Mouse (Mus musculus): Measurements from ENCODE around the gene Abhd17c. TPM values are rescaled to one million over a fixed set of nuclear protein-coding genes. Genes with fewer than 3 reads are reported as not detected.

The Abhd17c gene
- polyA plus RNA-seq, 1 experiment from 2014 or later: 20.7 TPM

GRCm38 (mm10) chr7:84100672-84101071 lies 51.0 kb downstream of the Abhd17c start:
- no peaks in the 10 kb centered on the region for H3K4me1 ChIP-seq (ENCODE audit: control insufficient read depth, insufficient read depth, low read length)
- no peak overlapping the region for H3K9ac ChIP-seq (ENCODE audit: low read length)
- H3K4me2 ChIP-seq (ENCODE audit: low read length): no peak overlapping the region

DNA sequence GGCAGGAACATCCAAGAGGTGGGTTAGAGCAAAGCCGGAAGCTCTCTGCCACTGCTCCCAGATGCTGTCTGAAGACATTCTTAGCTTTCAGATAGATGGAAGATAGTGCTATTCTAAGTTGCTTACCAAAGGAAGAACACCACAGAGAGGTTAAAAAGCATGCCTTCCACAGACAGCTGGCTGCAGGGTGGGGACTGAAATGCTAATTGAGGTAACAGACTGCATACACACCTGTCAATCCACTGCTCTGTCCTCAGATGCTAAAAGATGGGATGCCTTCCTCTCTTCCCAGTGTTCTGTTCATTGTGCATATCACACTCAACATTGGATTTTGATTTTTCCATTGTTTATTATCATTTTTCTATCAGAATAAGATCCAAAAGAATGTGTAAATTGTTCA lies 53.6 kb downstream of the Abhd17c start:
- no peak overlapping the region for H3K4me3 ChIP-seq (ENCODE audit: low read depth, low read length)
- no peaks in the 10 kb centered on the region for H3K27me3 ChIP-seq (replicated peaks; ENCODE audit: control insufficient read depth, insufficient read depth, low read length)
- no peak overlapping the region for H3K9ac ChIP-seq (ENCODE audit: low read length)
- H3K9me3 ChIP-seq (replicated peaks; ENCODE audit: control insufficient read depth, low read length): no peaks in the 10 kb centered on the region
- DNase-seq (ENCODE audit: low spot score) (no peak), ATAC-seq (no peak)
- no peak overlapping the region for H3K4me2 ChIP-seq (ENCODE audit: low read length)
- no peak overlapping the region for H3K27ac ChIP-seq (ENCODE audit: low read depth, low read length)
- WGBS: 100% methylated on average over 1 of the region's 1 CpGs
- H3K4me1 ChIP-seq (ENCODE audit: control insufficient read depth, insufficient read depth, low read length): no peaks in the 10 kb centered on the region
- no peaks in the 10 kb centered on the region for H3K36me3 ChIP-seq (ENCODE audit: control insufficient read depth, insufficient read depth, low read length)

More at GRCm38 (mm10) chr7:84100672-84101071, 51.0 kb downstream of the Abhd17c start:
- Histone ChIP-seq H3K27ac (ENCODE audit: low read depth, low read length) (no peak overlapping the region), H3K9me3 (replicated peaks; ENCODE audit: control insufficient read depth, low read length) (no peaks in the 10 kb centered on the region), H3K27me3 (replicated peaks; ENCODE audit: control insufficient read depth, insufficient read depth, low read length) (no peaks in the 10 kb centered on the region), H3K36me3 (ENCODE audit: control insufficient read depth, insufficient read depth, low read length) (no peaks in the 10 kb centered on the region), H3K4me3 (ENCODE audit: low read depth, low read length) (no peak overlapping the region)
- DNase-seq (ENCODE audit: low spot score) (no peak), ATAC-seq (no peak)
- 91% methylated on average over 3 of the region's 3 CpGs for WGBS

GRCm38 (mm10) chr7:84096501-84096900 lies 55.2 kb downstream of the Abhd17c start:
- 68% methylated on average over 6 of the region's 6 CpGs for WGBS
- no peak for ATAC-seq
- Histone ChIP-seq H3K4me2 (ENCODE audit: low read length) (no peak overlapping the region), H3K4me1 (ENCODE audit: control insufficient read depth, insufficient read depth, low read length) (no peaks in the 10 kb centered on the region), H3K27ac (ENCODE audit: low read depth, low read length) (no peak overlapping the region), H3K9me3 (replicated peaks; ENCODE audit: control insufficient read depth, low read length) (no peaks in the 10 kb centered on the region), H3K9ac (ENCODE audit: low read length) (no peak overlapping the region), H3K4me3 (ENCODE audit: low read depth, low read length) (no peak overlapping the region), H3K27me3 (replicated peaks; ENCODE audit: control insufficient read depth, insufficient read depth, low read length) (no peaks in the 10 kb centered on the region), H3K36me3 (ENCODE audit: control insufficient read depth, insufficient read depth, low read length) (no peaks in the 10 kb centered on the region)
- DNase-seq (ENCODE audit: low spot score): no peak

DNA sequence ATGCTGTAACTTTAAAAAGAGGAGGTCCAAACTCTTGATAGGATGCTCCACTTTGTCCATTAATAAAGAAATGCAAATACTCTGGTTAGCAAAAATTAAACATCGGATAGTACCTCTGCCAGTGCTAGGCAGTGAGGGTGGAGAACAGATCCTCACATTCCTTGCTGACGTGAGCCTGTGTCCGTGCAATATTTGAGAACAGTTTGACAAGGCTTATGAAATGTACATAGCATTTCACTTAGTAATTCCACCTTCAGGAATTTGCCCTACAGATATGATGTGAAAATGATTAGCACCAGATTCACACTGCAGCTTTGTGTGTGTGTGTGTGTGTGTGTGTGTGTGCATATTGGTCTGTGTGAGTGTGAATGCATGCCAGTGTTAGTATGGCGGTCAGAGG lies 60.9 kb downstream of the Abhd17c start:
- no peak overlapping the region for H3K27ac ChIP-seq (ENCODE audit: low read depth, low read length)
- no peak overlapping the region for H3K9ac ChIP-seq (ENCODE audit: low read length)
- DNase-seq (ENCODE audit: low spot score) (no peak), ATAC-seq (no peak)
- no peak overlapping the region for H3K4me3 ChIP-seq (ENCODE audit: low read depth, low read length)
- H3K4me2 ChIP-seq (ENCODE audit: low read length): no peak overlapping the region
- H3K9me3 ChIP-seq (replicated peaks; ENCODE audit: control insufficient read depth, low read length): no peaks in the 10 kb centered on the region
- 86% methylated on average over 4 of the region's 4 CpGs for WGBS
- no peaks in the 10 kb centered on the region for H3K4me1 ChIP-seq (ENCODE audit: control insufficient read depth, insufficient read depth, low read length)
- no peaks in the 10 kb centered on the region for H3K36me3 ChIP-seq (ENCODE audit: control insufficient read depth, insufficient read depth, low read length)
- H3K27me3 ChIP-seq (replicated peaks; ENCODE audit: control insufficient read depth, insufficient read depth, low read length): peaks cover 4% of the 10 kb centered on the region

- H3K27me3 ChIP-seq (replicated peaks; ENCODE audit: control insufficient read depth, insufficient read depth, low read length): peaks cover 14% of the 10 kb centered on the region
- no peak overlapping the region for H3K4me2 ChIP-seq (ENCODE audit: low read length)
- H3K9me3 ChIP-seq (replicated peaks; ENCODE audit: control insufficient read depth, low read length): no peaks in the 10 kb centered on the region
- H3K4me1 ChIP-seq (ENCODE audit: control insufficient read depth, insufficient read depth, low read length): peaks cover 4% of the 10 kb centered on the region; the same call in 1 of the 2 replicates
- no peak overlapping the region for H3K9ac ChIP-seq (ENCODE audit: low read length)
- DNase-seq (ENCODE audit: low spot score): no peak
- no peak overlapping the region for H3K27ac ChIP-seq (ENCODE audit: low read depth, low read length)
- WGBS: 21% methylated on average over 1 of the region's 1 CpGs
- H3K36me3 ChIP-seq (ENCODE audit: control insufficient read depth, insufficient read depth, low read length): no peaks in the 10 kb centered on the region
- ATAC-seq: no peak
- H3K4me3 ChIP-seq (ENCODE audit: low read depth, low read length): no peak overlapping the region
These were observed 61.9 kb downstream of the Abhd17c start for GRCm38 (mm10) chr7:84089777-84090176.

GRCm38 (mm10) chr7:84088971-84089370 lies 62.7 kb downstream of the Abhd17c start:
- H3K27me3 ChIP-seq (replicated peaks; ENCODE audit: control insufficient read depth, insufficient read depth, low read length): peaks cover 16% of the 10 kb centered on the region
- no peaks in the 10 kb centered on the region for H3K9me3 ChIP-seq (replicated peaks; ENCODE audit: control insufficient read depth, low read length)
- H3K4me1 ChIP-seq (ENCODE audit: control insufficient read depth, insufficient read depth, low read length): peaks cover 4% of the 10 kb centered on the region; the same call in 1 of the 2 replicates
- WGBS: 17% methylated on average over 4 of the region's 4 CpGs
- ATAC-seq (no peak), DNase-seq (ENCODE audit: low spot score) (peak; percentile 72)
- H3K4me3 ChIP-seq (ENCODE audit: low read depth, low read length): no peak overlapping the region
- no peaks in the 10 kb centered on the region for H3K36me3 ChIP-seq (ENCODE audit: control insufficient read depth, insufficient read depth, low read length)
- no peak overlapping the region for H3K4me2 ChIP-seq (ENCODE audit: low read length)
- no peak overlapping the region for H3K9ac ChIP-seq (ENCODE audit: low read length)
- H3K27ac ChIP-seq (ENCODE audit: low read depth, low read length): no peak overlapping the region

DNA sequence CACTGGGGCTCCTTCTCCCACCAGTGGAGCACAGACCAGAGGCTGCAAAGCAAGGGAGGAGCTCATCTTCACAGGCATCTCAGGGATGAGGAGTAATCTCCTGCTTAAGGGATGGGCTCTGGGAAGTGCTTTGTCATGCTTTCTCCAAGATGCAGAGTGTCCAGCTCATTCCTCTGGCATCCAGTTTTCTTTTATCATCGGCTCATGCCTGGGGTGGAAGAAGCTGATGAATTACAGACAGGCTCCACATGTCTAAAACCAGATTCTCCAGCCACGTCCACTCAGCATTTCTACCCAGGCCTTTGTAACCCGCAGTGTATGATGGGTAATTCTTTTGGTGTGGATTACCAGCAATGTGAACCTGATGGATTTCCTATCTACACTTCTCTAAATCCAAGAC lies 63.5 kb downstream of the Abhd17c start:
- Histone ChIP-seq H3K4me1 (ENCODE audit: control insufficient read depth, insufficient read depth, low read length) (peaks cover 4% of the 10 kb centered on the region; the same call in 1 of the 2 replicates), H3K27me3 (replicated peaks; ENCODE audit: control insufficient read depth, insufficient read depth, low read length) (peaks cover 18% of the 10 kb centered on the region), H3K36me3 (ENCODE audit: control insufficient read depth, insufficient read depth, low read length) (no peaks in the 10 kb centered on the region), H3K9me3 (replicated peaks; ENCODE audit: control insufficient read depth, low read length) (no peaks in the 10 kb centered on the region), H3K4me3 (ENCODE audit: low read depth, low read length) (no peak overlapping the region), H3K9ac (ENCODE audit: low read length) (no peak overlapping the region), H3K27ac (ENCODE audit: low read depth, low read length) (no peak overlapping the region), H3K4me2 (ENCODE audit: low read length) (no peak overlapping the region)
- DNase-seq (ENCODE audit: low spot score) (no peak), ATAC-seq (no peak)
- 91% methylated on average over 3 of the region's 3 CpGs for WGBS

DNA sequence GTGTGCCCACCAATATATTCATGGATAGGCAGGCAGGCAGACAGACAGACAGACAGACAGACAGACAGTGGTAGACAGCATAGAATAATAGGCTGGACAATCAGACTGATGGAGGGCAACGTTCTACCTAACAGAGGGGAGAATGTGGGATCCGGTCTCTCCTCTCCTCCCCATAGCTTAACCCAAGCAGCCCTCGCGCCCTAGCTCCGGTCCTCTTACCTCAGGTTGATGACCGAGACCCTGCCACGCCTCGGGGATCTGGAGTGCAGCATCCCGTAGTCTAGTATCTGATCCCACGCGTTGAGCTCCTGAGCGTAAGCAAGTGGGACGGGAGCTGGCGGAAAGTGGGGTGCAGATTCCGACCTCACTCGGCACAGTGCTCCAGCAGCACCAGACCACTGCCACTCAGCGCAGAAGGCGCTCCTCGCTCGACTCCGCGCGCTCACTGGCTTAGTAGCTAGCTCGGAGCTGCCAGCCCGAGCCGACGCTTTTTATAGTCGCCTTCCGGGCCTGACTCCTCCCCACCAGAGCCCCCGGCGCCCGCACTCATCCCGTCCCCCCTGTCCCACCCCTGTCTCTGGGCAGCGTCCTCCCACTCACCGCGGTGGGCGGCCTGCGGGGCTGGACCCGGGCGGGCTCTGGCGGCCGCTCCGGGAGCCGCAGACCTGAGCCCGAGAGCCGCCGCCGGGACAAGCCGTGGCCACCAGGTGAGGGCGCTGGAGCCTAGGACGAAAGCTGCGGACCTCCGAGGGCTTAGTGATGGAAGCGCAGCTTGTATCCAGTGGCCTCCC lies 65.5 kb downstream of the Abhd17c start, which contains the start of gene Cemip:
Cemip (minus strand) TSS at position 464 of the 791 bp plus-strand sequence.
- Histone ChIP-seq H3K9me3 (replicated peaks; ENCODE audit: control insufficient read depth, low read length) (no peaks in the 10 kb centered on the region), H3K9ac (ENCODE audit: low read length) (peak within 1 kb of the TSS; percentile 63), H3K27ac (ENCODE audit: low read depth, low read length) (no peak within 1 kb of the TSS), H3K27me3 (replicated peaks; ENCODE audit: control insufficient read depth, insufficient read depth, low read length) (peaks cover 21% of the 10 kb centered on the region), H3K4me3 (ENCODE audit: low read depth, low read length) (peak within 1 kb of the TSS; percentile 47), H3K4me1 (ENCODE audit: control insufficient read depth, insufficient read depth, low read length) (peaks cover 4% of the 10 kb centered on the region; the same call in 1 of the 2 replicates), H3K4me2 (ENCODE audit: low read length) (peak within 1 kb of the TSS; percentile 85), H3K36me3 (ENCODE audit: control insufficient read depth, insufficient read depth, low read length) (no peaks in the 10 kb centered on the region)
- ATAC-seq: peak; percentile 89
- DNase-seq (ENCODE audit: low spot score): peak; percentile 83
- WGBS: 2% methylated on average over 54 of the region's 54 CpGs

All from forebrain, embryonic 14.5 days (tissue).